Mouse (Mus musculus): ENCODE measurements around the gene Gsap. TPM values are rescaled to one million over a fixed set of nuclear protein-coding genes. Genes with fewer than 3 reads are reported as not detected.

Gsap gene
- polyA plus RNA-seq (2017; shearing (Covaris generic)): 44.8 TPM

GRCm38 (mm10) chr5:21185764-21186685 lies at the start of gene Gsap:
Gsap (plus strand) TSS chr5:21186255.

Other genes starting within 250 kb of the Gsap start
- 19.8 TPM for gene Rsbn1l, start 229.9 kb upstream of the Gsap start, polyA plus RNA-seq (2017; shearing (Covaris generic))
- gene Ptpn12, start 130.3 kb upstream of the Gsap start, polyA plus RNA-seq (2017; shearing (Covaris generic)): 5.0 TPM
- 58.0 TPM for gene Fgl2, start 186.4 kb downstream of the Gsap start, polyA plus RNA-seq (2017; shearing (Covaris generic))
- gene Ccdc146, start 238.4 kb downstream of the Gsap start, polyA plus RNA-seq (2017; shearing (Covaris generic)): 0.11 TPM
- gene Fam185a, start 238.7 kb downstream of the Gsap start, polyA plus RNA-seq (2017; shearing (Covaris generic)): 3.2 TPM

All from activated CD4-positive, CD25-positive, alpha-beta regulatory T cell, adult 9 weeks (primary cell).